Mouse (Mus musculus) frontal cortex, postnatal 36 days (tissue): ENCODE data around the gene Cyp24a1.

Experiments
- DNase-seq, 2 experiments: peaks; one replicate each; pipeline ENCODE4 v3.0.0; 2022; ENCODE audit warnings: low spot score in 2 of 2

Gene Cyp24a1

DNA sequence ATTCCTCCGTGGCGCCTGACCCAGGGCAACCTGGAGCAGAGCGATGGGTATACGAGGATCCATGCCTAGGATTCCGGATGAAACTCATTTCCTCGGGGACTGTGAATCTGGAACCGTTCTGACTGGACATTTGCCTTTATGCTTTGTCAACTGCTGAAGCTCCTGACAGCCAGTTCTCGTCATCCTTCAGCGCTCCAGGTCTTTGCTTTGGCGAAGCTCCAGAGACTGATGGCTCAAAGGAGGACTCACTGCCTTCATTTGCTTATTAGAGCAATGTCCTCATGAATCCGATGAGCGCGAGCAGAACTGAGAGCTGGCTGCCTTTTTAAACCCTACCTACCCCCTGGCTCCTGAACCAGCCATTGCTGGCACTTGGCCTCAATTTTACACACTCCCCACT lies 58.2 kb downstream of the Cyp24a1 start:
- DNase-seq: no peak

- no peak for DNase-seq
Measured at GRCm38 (mm10) chr2:170436204-170436603, 60.7 kb downstream of the Cyp24a1 start.
